Mouse (Mus musculus) forebrain, embryonic 11.5 days (tissue): Measurements from ENCODE around the gene Camsap2. TPM values are rescaled to one million over a fixed set of nuclear protein-coding genes. Genes with fewer than 3 reads are reported as not detected.

Source experiments
- ATAC-seq: fragments of 200-750 bp; cut with Nextera tagmentation; replicated peaks from 2 replicates; pipeline ENCODE4 v1.8.0; 2017; ENCODE audit warnings: moderate TSS enrichment; ENCODE audit not compliant: low FRiP score
- DNase-seq: peaks from one replicate; pipeline ENCODE4 v3.0.0-alpha.2; 2017; ENCODE audit warnings: low spot score
- H3K27ac ChIP-seq: fragments of 300-500 bp; sonication (generic); 2 replicates; pipeline ENCODE4 v1.5.1; 2014; ENCODE audit warnings: low read depth, low read length
- H3K27me3 ChIP-seq: fragments of 300-500 bp; sonication (generic); 2 replicates; pipeline ENCODE4 v1.6.1; 2014; ENCODE audit warnings: mild to moderate bottlenecking, low read length, mixed read lengths; ENCODE audit not compliant: control insufficient read depth, insufficient read depth
- H3K36me3 ChIP-seq: fragments of 300-500 bp; sonication (generic); 2 replicates; pipeline ENCODE4 v1.6.1; 2014; ENCODE audit warnings: mild to moderate bottlenecking, low read length, moderate library complexity, mixed read lengths; ENCODE audit not compliant: control insufficient read depth, insufficient read depth
- H3K4me1 ChIP-seq: fragments of 300-500 bp; sonication (generic); replicated peaks from 2 replicates; pipeline ENCODE4 v1.6.1; 2014; ENCODE audit warnings: low read length, mixed read lengths; ENCODE audit not compliant: control insufficient read depth, insufficient read depth
- H3K4me2 ChIP-seq: fragments of 300-500 bp; sonication (generic); 2 replicates; pipeline ENCODE4 v1.6.1; 2014; ENCODE audit warnings: low read depth, mild to moderate bottlenecking, low read length, moderate library complexity, mixed read lengths; ENCODE audit not compliant: severe bottlenecking
- H3K4me3 ChIP-seq: fragments of 300-500 bp; sonication (generic); 2 replicates; pipeline ENCODE4 v1.5.1; 2014; ENCODE audit warnings: low read depth, low read length
- H3K9ac ChIP-seq: fragments of 300-500 bp; sonication (generic); 2 replicates; pipeline ENCODE4 v1.6.1; 2014; ENCODE audit warnings: low read length
- H3K9me3 ChIP-seq: fragments of 300-500 bp; sonication (generic); 2 replicates; pipeline ENCODE4 v1.6.1; 2016; ENCODE audit warnings: low read length, mixed read lengths; ENCODE audit not compliant: control insufficient read depth
- WGBS: fragments of 180-500 bp; shearing (Covaris S2); extraction: QIAGEN DNeasy Blood & Tissue Kit; methylation state at CpG from one replicate; pipeline ENCODE4 v1.1.7; 2014; 5-methylcytosine and 5-hydroxymethylcytosine counted together
- polyA plus RNA-seq: library from polyadenylated mRNA; unstranded; fragments of >200 nt; fragmentation: Nextera tagmentation; extraction: Ambion mirVana; gene quantifications from 2 replicates; pipeline ENCODE4 v1.2.1, GENCODE M21; 2014

Camsap2 gene
- polyA plus RNA-seq, 1 experiment from 2014 or later: 29.1 TPM

GRCm38 (mm10) chr1:136350699-136351200 is 4.8 kb upstream of the Camsap2 start:
- no peak for DNase-seq
- Histone ChIP-seq H3K9ac (no peak overlapping the region), H3K4me1 (no peaks in the 10 kb centered on the region; the same call in 1 of the 2 replicates), H3K27me3 (no peaks in the 10 kb centered on the region), H3K4me3 (no peak overlapping the region), H3K9me3 (no peaks in the 10 kb centered on the region), H3K4me2 (no peak overlapping the region), H3K36me3 (no peaks in the 10 kb centered on the region), H3K27ac (no peak overlapping the region)
- 79% methylated on average over 3 of the region's 3 CpGs for WGBS
- no peak for ATAC-seq

GRCm38 (mm10) chr1:136348137-136348536 is 2.2 kb upstream of the Camsap2 start:
- no peaks in the 10 kb centered on the region for H3K9me3 ChIP-seq
- no peaks in the 10 kb centered on the region for H3K36me3 ChIP-seq
- ATAC-seq: no peak
- WGBS: 60% methylated on average over 5 of the region's 5 CpGs
- no peaks in the 10 kb centered on the region for H3K27me3 ChIP-seq
- H3K9ac ChIP-seq: no peak overlapping the region
- H3K4me1 ChIP-seq: peaks cover 2% of the 10 kb centered on the region; the same call in 1 of the 2 replicates
- no peak overlapping the region for H3K4me3 ChIP-seq
- H3K27ac ChIP-seq: no peak overlapping the region
- no peak overlapping the region for H3K4me2 ChIP-seq
- DNase-seq: no peak

- 65% methylated on average over 4 of the region's 4 CpGs for WGBS
- Histone ChIP-seq H3K4me2 (no peak overlapping the region), H3K9ac (no peak overlapping the region), H3K27ac (no peak overlapping the region), H3K4me3 (no peak overlapping the region), H3K9me3 (no peaks in the 10 kb centered on the region), H3K4me1 (peaks cover 2% of the 10 kb centered on the region; the same call in 1 of the 2 replicates), H3K36me3 (no peaks in the 10 kb centered on the region), H3K27me3 (no peaks in the 10 kb centered on the region)
- DNase-seq (no peak), ATAC-seq (no peak)
These were observed 1.2 kb upstream of the Camsap2 start for GRCm38 (mm10) chr1:136347140-136347539.

GRCm38 (mm10) chr1:136346373-136347035 is 600 bp upstream of the Camsap2 start:
- Histone ChIP-seq H3K27ac (no peak overlapping the region), H3K4me1 (peaks cover 2% of the 10 kb centered on the region; the same call in 1 of the 2 replicates), H3K27me3 (no peaks in the 10 kb centered on the region), H3K9ac (peak overlapping the region; percentile 79), H3K4me3 (peak overlapping the region; percentile 92), H3K4me2 (peak overlapping the region; percentile 86), H3K36me3 (no peaks in the 10 kb centered on the region), H3K9me3 (no peaks in the 10 kb centered on the region)
- DNase-seq: no peak
- 5% methylated on average over 12 of the region's 12 CpGs for WGBS
- peak; percentile 37; the same call in 1 of the 2 replicates for ATAC-seq

- H3K4me3 ChIP-seq: peak overlapping the region; percentile 92
- H3K27me3 ChIP-seq: no peaks in the 10 kb centered on the region
- no peaks in the 10 kb centered on the region for H3K36me3 ChIP-seq
- peaks cover 2% of the 10 kb centered on the region; the same call in 1 of the 2 replicates for H3K4me1 ChIP-seq
- WGBS: under 1% methylated on average over 22 of the region's 22 CpGs
- H3K27ac ChIP-seq: peak overlapping the region; percentile 93
- H3K4me2 ChIP-seq: peak overlapping the region; percentile 86
- DNase-seq (no peak), ATAC-seq (peak; percentile 0; the same call in 1 of the 2 replicates)
- H3K9me3 ChIP-seq: no peaks in the 10 kb centered on the region
- H3K9ac ChIP-seq: peak overlapping the region; percentile 79
These were observed 993 bp downstream of the Camsap2 start for GRCm38 (mm10) chr1:136344768-136345453.

- WGBS: 2% methylated on average over 1 of the region's 1 CpGs
- Histone ChIP-seq H3K27ac (no peak overlapping the region), H3K4me2 (peak overlapping the region; percentile 86), H3K27me3 (no peaks in the 10 kb centered on the region), H3K9ac (peak overlapping the region; percentile 79), H3K36me3 (no peaks in the 10 kb centered on the region), H3K9me3 (no peaks in the 10 kb centered on the region), H3K4me3 (peak overlapping the region; percentile 92), H3K4me1 (peaks cover 2% of the 10 kb centered on the region; the same call in 1 of the 2 replicates)
- no peak for DNase-seq
- no peak for ATAC-seq
These were observed 1.6 kb downstream of the Camsap2 start for GRCm38 (mm10) chr1:136344281-136344680.

GRCm38 (mm10) chr1:136343727-136344126 is 2.2 kb downstream of the Camsap2 start:
- 29% methylated on average over 7 of the region's 7 CpGs for WGBS
- no peak for ATAC-seq

GRCm38 (mm10) chr1:136340541-136340940 is 5.4 kb downstream of the Camsap2 start:
- 96% methylated on average over 3 of the region's 3 CpGs for WGBS

More at GRCm38 (mm10) chr1:136343727-136344126, 2.2 kb downstream of the Camsap2 start:
- H3K4me3 ChIP-seq: peak overlapping the region; percentile 92
- no peak overlapping the region for H3K27ac ChIP-seq
- no peaks in the 10 kb centered on the region for H3K36me3 ChIP-seq
- no peaks in the 10 kb centered on the region for H3K27me3 ChIP-seq
- peaks cover 2% of the 10 kb centered on the region; the same call in 1 of the 2 replicates for H3K4me1 ChIP-seq
- H3K9ac ChIP-seq: peak overlapping the region; percentile 30
- DNase-seq: no peak
- H3K4me2 ChIP-seq: peak overlapping the region; percentile 86
- H3K9me3 ChIP-seq: no peaks in the 10 kb centered on the region

More at GRCm38 (mm10) chr1:136340541-136340940, 5.4 kb downstream of the Camsap2 start:
- ATAC-seq (no peak), DNase-seq (no peak)
- no peak overlapping the region for H3K4me3 ChIP-seq
- no peak overlapping the region for H3K4me2 ChIP-seq
- H3K4me1 ChIP-seq: 0 out of 2 replicates have a peak, but pooled peaks cover 2% of the 10 kb centered on the region
- no peak overlapping the region for H3K9ac ChIP-seq
- H3K27ac ChIP-seq: no peak overlapping the region
- no peaks in the 10 kb centered on the region for H3K9me3 ChIP-seq
- no peaks in the 10 kb centered on the region for H3K36me3 ChIP-seq
- no peaks in the 10 kb centered on the region for H3K27me3 ChIP-seq
